ENCODE assay signal across 14 mouse cellular contexts in genomic region chr11:85886429-85886785, GRCm38 (mm10). TPM values are rescaled to one million over a fixed set of nuclear protein-coding genes. Genes with fewer than 3 reads are reported as not detected.
DNase-seq lines count a peak whose midpoint lies in the region; ATAC-seq lines count a peak whose summit lies in the region.
"Had no signal": no experiment of that assay in that cellular context is flagged by ENCODE, and none has a peak within 500 bp of the region (broad histone marks: within the 10 kb centered on the region; RNA-seq: fewer than 3 reads in every experiment).

No protein-coding gene starts in this region.

- under 1% methylated on average over 22 of the region's 22 CpGs for WGBS in forebrain, embryonic 10.5 days
- WGBS in forebrain, embryonic 16.5 days, result 2% methylated on average over 22 of the region's 22 CpGs
- WGBS in liver, embryonic 11.5 days, result 10% methylated on average over 22 of the region's 22 CpGs
- WGBS in neural tube, embryonic 12.5 days, result 2% methylated on average over 22 of the region's 22 CpGs

- no peaks in the 10 kb centered on the region for H3K36me3 ChIP-seq in forebrain, embryonic 10.5 days (replicated peaks)
- no peaks in the 10 kb centered on the region for H3K36me3 ChIP-seq in forebrain, embryonic 16.5 days (ENCODE audit: control insufficient read depth, insufficient read depth)
- H3K36me3 ChIP-seq in liver, embryonic 11.5 days (ENCODE audit: control insufficient read depth, insufficient read depth, low read length), result no peaks in the 10 kb centered on the region
- no peaks in the 10 kb centered on the region for H3K36me3 ChIP-seq in neural tube, embryonic 12.5 days

- no peak for ATAC-seq in forebrain, embryonic 16.5 days
- ATAC-seq in liver, embryonic 11.5 days (replicated peaks; ENCODE audit: low FRiP score), result no peak
- ATAC-seq in neural tube, embryonic 12.5 days (ENCODE audit: low FRiP score, low read depth), result no peak
- ATAC-seq: liver, postnatal 0 days had no signal

- H3K27ac ChIP-seq in forebrain, embryonic 10.5 days, result no peak overlapping the region
- no peak overlapping the region for H3K27ac ChIP-seq in forebrain, embryonic 16.5 days (ENCODE audit: low read length)
- no peak overlapping the region for H3K27ac ChIP-seq in liver, embryonic 11.5 days (ENCODE audit: low read depth, low read length)
- no peak overlapping the region for H3K27ac ChIP-seq in neural tube, embryonic 12.5 days

- H3K4me3 ChIP-seq in forebrain, embryonic 10.5 days, result peak overlapping the region; percentile 34
- no peak overlapping the region for H3K4me3 ChIP-seq in forebrain, embryonic 16.5 days (replicated peaks; ENCODE audit: low read length)
- peak overlapping the region; percentile 14; the same call in 1 of the 2 replicates for H3K4me3 ChIP-seq in liver, embryonic 11.5 days (ENCODE audit: low read depth, low read length)
- no peak overlapping the region for H3K4me3 ChIP-seq in neural tube, embryonic 12.5 days

- DNase-seq in forebrain, embryonic 10.5 days (ENCODE audit: extremely low spot score, low spot score), result no peak
- DNase-seq in liver, embryonic 11.5 days (ENCODE audit: low spot score), result no peak
- no peak for DNase-seq in liver
- DNase-seq in testis, postnatal 10 days (ENCODE audit: low spot score), result peak; percentile 43
- no peak for DNase-seq in testis, postnatal 14 days (ENCODE audit: low spot score)
- DNase-seq in cerebellum, adult 8-10 months, result no peak
- DNase-seq: adrenal gland, adult 2 months; cerebellum, postnatal 25 days; kidney, adult 11 months; liver, postnatal 0 days; thymus, postnatal 14 days had no signal

- H3K4me1 ChIP-seq in forebrain, embryonic 10.5 days, result peaks cover 37% of the 10 kb centered on the region
- peaks cover 6% of the 10 kb centered on the region; the same call in 1 of the 2 replicates for H3K4me1 ChIP-seq in forebrain, embryonic 16.5 days (replicated peaks; ENCODE audit: control insufficient read depth, insufficient read depth, low read length)
- H3K4me1 ChIP-seq in liver, embryonic 11.5 days (replicated peaks; ENCODE audit: control insufficient read depth, insufficient read depth, low read length), result peaks cover 13% of the 10 kb centered on the region
- H3K4me1 ChIP-seq in neural tube, embryonic 12.5 days, result peaks cover 27% of the 10 kb centered on the region

- no peak overlapping the region for H3K4me2 ChIP-seq in forebrain, embryonic 16.5 days (ENCODE audit: low read length)
- H3K4me2 ChIP-seq in liver, embryonic 11.5 days, result no peak overlapping the region
- H3K4me2 ChIP-seq in neural tube, embryonic 12.5 days (replicated peaks), result peak overlapping the region; percentile 9; the same call in 1 of the 2 replicates

- H3K9ac ChIP-seq in forebrain, embryonic 16.5 days (replicated peaks; ENCODE audit: low read depth, low read length), result no peak overlapping the region
- peak overlapping the region; percentile 2; the same call in 1 of the 2 replicates for H3K9ac ChIP-seq in liver, embryonic 11.5 days (ENCODE audit: low read depth, low read length)
- no peak overlapping the region for H3K9ac ChIP-seq in neural tube, embryonic 12.5 days
- H3K9ac ChIP-seq: liver, postnatal 0 days had no signal

- peaks cover 100% of the 10 kb centered on the region for H3K27me3 ChIP-seq in forebrain, embryonic 10.5 days (ENCODE audit: poor library complexity, severe bottlenecking)
- H3K27me3 ChIP-seq in forebrain, embryonic 16.5 days (replicated peaks; ENCODE audit: control insufficient read depth, insufficient read depth, low read length), result peaks cover 74% of the 10 kb centered on the region
- H3K27me3 ChIP-seq in liver, embryonic 11.5 days (replicated peaks; ENCODE audit: control insufficient read depth, insufficient read depth, low read length), result peaks cover 95% of the 10 kb centered on the region
- H3K27me3 ChIP-seq in neural tube, embryonic 12.5 days (replicated peaks), result peaks cover 68% of the 10 kb centered on the region

- no peaks in the 10 kb centered on the region for H3K9me3 ChIP-seq in forebrain, embryonic 10.5 days
- H3K9me3 ChIP-seq in forebrain, embryonic 16.5 days (ENCODE audit: control insufficient read depth, low read length), result no peaks in the 10 kb centered on the region
- H3K9me3 ChIP-seq in liver, embryonic 11.5 days (ENCODE audit: control insufficient read depth, low read length), result no peaks in the 10 kb centered on the region
- no peaks in the 10 kb centered on the region for H3K9me3 ChIP-seq in neural tube, embryonic 12.5 days

RNA-seq across cellular contexts. Expression of gene Tbx4, which starts 0.2 kb away (rescaled TPM):
- 0.25 and 0.30 TPM in 2 replicates for polyA plus RNA-seq in forebrain, embryonic 10.5 days (2016; fragmentation: Nextera tagmentation; extraction: Ambion mirVana)
- polyA plus RNA-seq in forebrain, embryonic 16.5 days (2015; fragmentation: Nextera tagmentation; extraction: Ambion mirVana), result 0.23 and 0.26 TPM in 2 replicates
- polyA plus RNA-seq in liver, embryonic 11.5 days (2014; fragmentation: Nextera tagmentation; extraction: Ambion mirVana), result 0.79 and 0.86 TPM in 2 replicates
- 0.39 and 0.61 TPM in 2 replicates for polyA plus RNA-seq in neural tube, embryonic 12.5 days (2016; fragmentation: Nextera tagmentation; extraction: Ambion mirVana)
- polyA plus RNA-seq: liver, postnatal 0 days had no signal

RNA-seq across cellular contexts. Expression of gene Gm11444, which starts 36.3 kb away (rescaled TPM):
- not detected in 2 replicates for polyA plus RNA-seq in forebrain, embryonic 10.5 days (2016; fragmentation: Nextera tagmentation; extraction: Ambion mirVana)
- not detected in 2 replicates for polyA plus RNA-seq in forebrain, embryonic 16.5 days (2015; fragmentation: Nextera tagmentation; extraction: Ambion mirVana)
- not detected in 2 replicates for polyA plus RNA-seq in liver, embryonic 11.5 days (2014; fragmentation: Nextera tagmentation; extraction: Ambion mirVana)
- polyA plus RNA-seq in neural tube, embryonic 12.5 days (2016; fragmentation: Nextera tagmentation; extraction: Ambion mirVana), result not detected in 2 replicates
- polyA plus RNA-seq: adrenal gland, adult 2 months; forebrain, embryonic 11.5 days; liver, postnatal 0 days had no signal

RNA-seq across cellular contexts. Expression of gene Tbx2, which starts 54.1 kb away (rescaled TPM):
- 2.5 and 3.2 TPM in 2 replicates for polyA plus RNA-seq in forebrain, embryonic 10.5 days (2016; fragmentation: Nextera tagmentation; extraction: Ambion mirVana)
- polyA plus RNA-seq in forebrain, embryonic 16.5 days (2015; fragmentation: Nextera tagmentation; extraction: Ambion mirVana), result 0.47 and 0.68 TPM in 2 replicates
- 2.7 and 3.2 TPM in 2 replicates for polyA plus RNA-seq in liver, embryonic 11.5 days (2014; fragmentation: Nextera tagmentation; extraction: Ambion mirVana)
- 4.7 and 5.3 TPM in 2 replicates for polyA plus RNA-seq in neural tube, embryonic 12.5 days (2016; fragmentation: Nextera tagmentation; extraction: Ambion mirVana)

Comparison
In these comparisons a context has a peak if more than half of its experiments do, and no peak if none do; other contexts are left out.
1. H3K4me3 ChIP-seq: peak in forebrain, embryonic 10.5 days (single experiment) and liver, embryonic 11.5 days (single experiment); none in forebrain, embryonic 16.5 days (single experiment) and neural tube, embryonic 12.5 days (single experiment).